Mouse (Mus musculus) olfactory bulb, adult 2 months (tissue): ENCODE measurements around the gene Med26.

Experiments used
- CTCF ChIP-seq: fragments of 200-500 bp; IDR thresholded peaks from 2 replicates; pipeline ENCODE4 v1.5.1; 2012; ENCODE audit warnings: low read depth, mild to moderate bottlenecking, low read length, moderate library complexity; ENCODE audit not compliant: insufficient read depth
- POLR2A ChIP-seq: fragments of 200-500 bp; IDR thresholded peaks from 2 replicates; pipeline ENCODE4 v1.6.1; 2012; ENCODE audit warnings: mild to moderate bottlenecking, low read depth, low read length, moderate library complexity; ENCODE audit not compliant: insufficient read depth

DNA sequence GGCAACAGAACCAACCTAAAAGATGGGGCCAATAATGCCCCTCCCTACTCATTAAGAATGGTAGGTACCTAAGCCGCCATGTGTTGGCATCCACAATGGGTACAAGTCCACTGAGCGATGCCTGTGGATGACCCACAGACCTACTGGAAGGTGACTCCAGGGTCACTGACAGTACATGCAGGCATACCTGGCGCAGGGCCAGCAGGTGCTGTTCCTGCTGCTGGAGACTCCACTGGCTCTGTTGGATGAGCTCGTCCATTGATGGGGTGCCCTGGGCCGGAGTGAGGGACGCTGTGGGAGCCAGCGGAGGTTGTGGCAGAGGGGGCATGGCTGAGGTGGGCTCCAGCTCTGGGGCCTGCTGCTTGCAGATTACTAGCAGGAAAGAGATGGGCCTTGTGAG is 77.4 kb downstream of the Med26 start:
- no peak for TF ChIP-seq CTCF
- no peak for TF ChIP-seq POLR2A
